Mouse (Mus musculus) gastrocnemius, postnatal 14 days (tissue): ENCODE data around the gene Cox14. TPM values are rescaled to one million over a fixed set of nuclear protein-coding genes. Genes with fewer than 3 reads are reported as not detected.
"Not testable (repeated sequence)": the region's sequence is repeated elsewhere in the genome, so short reads cannot be mapped to it uniquely, and the experiment has no call there.

ENCODE experiments used
- DNase-seq: peaks from one replicate; pipeline ENCODE4 v3.0.0; 2021; ENCODE audit warnings: mixed read lengths
- intact Hi-C: fragments of 180-260 bp; cut with DNase I; formaldehyde crosslinking; loops from one replicate; pipeline ENCODE4 v1.15.1; 2025; ENCODE audit warnings: low total_unique reads
- total RNA-seq, 2 experiments: library from RNA; stranded (reverse); gene quantifications; 2 replicates each; pipeline ENCODE4 v1.2.3; 2021

Cox14 gene
- total RNA-seq, 2 experiments from 2014 or later, result 182 TPM

DNA sequence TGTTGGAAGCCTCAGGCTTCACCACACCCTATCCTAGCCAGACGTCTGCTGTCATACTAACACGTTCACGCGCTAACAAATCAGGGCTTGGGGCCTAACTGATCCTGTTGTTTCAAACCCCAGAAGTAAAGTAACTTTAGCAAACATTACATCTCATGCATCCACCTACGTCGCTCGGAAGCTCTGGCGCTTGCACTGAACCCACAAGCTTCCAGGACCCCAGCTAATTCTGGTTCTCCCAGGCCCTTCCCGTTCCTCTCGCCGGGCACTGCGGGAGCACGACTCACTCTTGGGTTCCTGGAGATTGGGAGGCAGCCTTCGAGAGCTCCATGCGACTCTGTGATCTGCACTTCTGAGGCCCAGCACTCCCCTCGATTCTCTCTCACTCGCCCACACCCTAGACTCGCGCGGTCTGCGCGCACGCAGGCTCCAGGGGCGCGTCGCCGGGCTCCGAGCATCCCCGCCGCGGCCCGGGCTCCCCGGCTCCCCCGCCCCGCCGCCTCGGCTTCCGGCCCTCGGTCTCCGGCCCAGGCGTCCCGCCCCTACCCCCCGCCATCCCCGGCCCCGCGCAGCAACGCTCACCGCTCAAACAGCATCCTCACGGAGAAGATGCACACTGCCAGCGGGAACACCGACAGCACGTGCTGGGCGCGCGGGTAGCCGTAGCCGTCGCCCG lies 46.3 kb downstream of the Cox14 start:
- DNase-seq, result no peak
- intact Hi-C loops, result loop anchor here (10.0 kb wide), 1 partner anchor 177 kb away; the partner anchor contains the start of gene Aqp5

DNA sequence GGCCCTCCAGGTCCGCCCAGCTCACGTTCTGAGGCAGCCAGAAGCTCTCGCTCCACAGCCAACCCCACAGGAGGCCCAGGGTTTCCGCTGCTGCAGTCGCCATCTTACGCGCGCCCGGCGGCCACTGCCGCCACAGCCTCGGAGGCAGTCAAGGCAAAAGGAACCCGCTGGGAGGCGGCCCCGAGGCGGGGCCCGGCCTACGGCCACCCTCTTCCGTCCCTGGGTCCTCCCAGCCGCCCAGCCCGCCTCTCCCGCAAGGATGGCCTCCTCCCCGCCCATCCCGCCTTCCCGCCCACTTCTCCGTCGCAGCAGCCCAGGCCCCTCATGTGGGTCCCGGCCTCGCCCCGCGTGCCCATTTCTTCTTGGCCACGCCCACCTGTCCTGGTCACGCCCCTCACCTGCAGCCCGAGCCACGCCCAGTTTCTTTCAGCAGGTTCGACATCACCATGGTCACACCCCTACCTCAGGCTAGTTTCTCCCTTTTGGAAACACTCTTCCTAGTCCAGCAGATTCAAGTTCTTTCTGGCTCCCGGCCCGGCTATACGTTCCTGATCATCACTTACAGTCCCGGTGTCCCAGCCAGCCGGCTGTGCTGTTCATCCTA lies 47.0 kb downstream of the Cox14 start:
- intact Hi-C loops, result loop anchor here (10.0 kb wide), 1 partner anchor 178 kb away; the partner anchor contains the start of gene Aqp5
- peak; percentile 91 for DNase-seq

DNA sequence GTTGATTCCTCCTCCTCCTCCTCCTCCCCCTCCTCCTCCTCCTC lies 47.3 kb downstream of the Cox14 start, which contains the start of gene Cers5:
Gene Cers5 (minus strand): TSS at position 5 of the 44 bp plus-strand sequence.
- intact Hi-C loops, result loop anchor here (10.0 kb wide), 1 partner anchor 178 kb away; the partner anchor contains the start of gene Aqp5
- DNase-seq, result not testable (repeated sequence)

DNA sequence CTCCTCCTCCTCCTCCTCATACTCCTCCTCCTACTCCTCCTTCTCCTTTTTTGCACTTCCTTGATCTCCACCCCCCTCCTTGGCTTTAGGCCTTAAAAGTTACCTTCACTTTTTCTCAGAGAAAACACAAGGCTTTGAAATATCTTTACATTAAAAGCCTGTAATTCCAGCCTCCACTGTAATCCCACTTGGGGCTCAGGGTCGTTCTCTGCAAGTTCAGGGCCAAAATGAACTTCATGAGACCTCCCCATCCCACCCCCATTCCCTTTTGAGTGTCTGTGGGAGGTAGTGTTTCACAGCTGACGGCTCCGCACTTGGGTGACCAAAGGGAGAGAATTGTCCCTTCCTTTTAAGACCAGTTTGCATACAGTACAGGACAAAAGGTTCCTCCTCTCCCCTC lies 47.5 kb downstream of the Cox14 start:
- intact Hi-C loops, result loop anchor here (10.0 kb wide), 1 partner anchor 178 kb away; the partner anchor contains the start of gene Aqp5
- no peak for DNase-seq

Other genes with a start within 250 kb of the Cox14 start
- under 1 TPM; 0.14 to 0.16 TPM for gene Faim2, start 197.5 kb upstream of the Cox14 start, total RNA-seq
- not detected for gene Aqp2, start 146.6 kb upstream of the Cox14 start, total RNA-seq
- gene Aqp5, start 134.8 kb upstream of the Cox14 start, total RNA-seq, result not detected
- gene Aqp6, start 124.2 kb upstream of the Cox14 start, total RNA-seq, result not detected
- 1 to 10 TPM; 7.5 to 8.7 TPM for gene Racgap1, start 74.0 kb upstream of the Cox14 start, total RNA-seq
- gene Asic1, start 55.2 kb upstream of the Cox14 start, total RNA-seq, result 1 to 10 TPM in 1 of 2 experiments, under 1 TPM in 1; 0.69 to 1.0 TPM
- 10 to 100 TPM in 1 of 2 experiments, 1 to 10 TPM in 1; 9.4 to 11.5 TPM for gene Smarcd1, start 23.5 kb upstream of the Cox14 start, total RNA-seq
- 1 to 10 TPM; 1.7 to 1.9 TPM for gene Gm17349, start 20.1 kb upstream of the Cox14 start, total RNA-seq
- 100 to 1,000 TPM; 487 to 557 TPM for gene Gpd1, start 8.1 kb upstream of the Cox14 start, total RNA-seq
- 10 to 100 TPM; 10.4 to 10.6 TPM for gene Cers5, start 47.3 kb downstream of the Cox14 start, total RNA-seq
- gene Lima1, start 149.8 kb downstream of the Cox14 start, total RNA-seq, result 10 to 100 TPM; 16.8 to 23.0 TPM
- gene Fam186a, start 241.4 kb downstream of the Cox14 start, total RNA-seq, result under 1 TPM; 0.04 to 0.07 TPM
- 10 to 100 TPM; 40.4 to 41.9 TPM for gene Larp4, start 244.4 kb downstream of the Cox14 start, total RNA-seq